Mouse (Mus musculus) splenic B cell, adult 2 months (primary cell): ENCODE results near the gene Hoxd4.

ENCODE experiments used
- DNase-seq: peaks from one replicate; pipeline ENCODE4 v3.0.0-alpha.2; 2011; ENCODE audit warnings: low read depth, low spot score
- H3K27me3 ChIP-seq: 2 replicates; pipeline ENCODE4 v1.6.1; 2012; ENCODE audit warnings: mild to moderate bottlenecking, low read length, moderate library complexity, mixed read lengths; ENCODE audit not compliant: control insufficient read depth, poor library complexity, insufficient read depth, severe bottlenecking
- H3K36me3 ChIP-seq: 2 replicates; pipeline ENCODE4 v1.6.1; 2012; ENCODE audit warnings: mild to moderate bottlenecking, low read length, moderate library complexity, mixed read lengths; ENCODE audit not compliant: control insufficient read depth, poor library complexity, insufficient read depth, severe bottlenecking

Gene Hoxd4

DNA sequence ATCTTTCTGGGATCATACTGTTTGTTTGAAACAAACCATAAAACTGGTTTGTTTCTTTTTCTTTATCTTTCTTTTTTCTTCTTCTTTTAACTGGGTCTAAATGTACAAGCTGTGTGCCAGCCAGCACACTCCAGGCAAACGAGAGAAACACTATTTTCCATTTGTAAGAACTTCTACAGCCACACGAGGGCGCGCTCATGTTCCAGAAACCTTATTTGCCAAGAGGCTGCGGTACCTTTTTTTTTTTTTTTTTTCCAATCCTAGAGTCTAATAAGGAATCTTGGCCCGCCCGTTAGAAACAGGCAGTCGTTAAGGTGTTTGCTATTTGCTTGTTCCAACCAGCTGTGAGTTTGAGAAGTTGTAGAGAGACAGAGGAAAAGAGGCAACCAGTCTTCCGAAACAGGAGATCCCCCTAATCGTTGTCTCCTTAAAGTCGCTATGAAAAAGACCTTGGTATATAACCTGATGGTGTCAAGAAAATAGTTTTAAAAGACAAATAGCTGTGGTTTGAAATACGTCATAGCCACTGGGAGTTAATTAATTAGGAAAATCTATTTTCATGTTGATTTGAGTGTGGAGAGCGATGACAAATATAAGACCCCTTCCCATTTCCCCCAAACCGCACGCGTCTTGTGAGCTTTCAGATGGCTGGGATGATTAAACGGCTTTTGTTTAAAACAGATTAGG lies 25.3 kb upstream of the Hoxd4 start:
- DNase-seq, result peak; percentile 51
- Histone ChIP-seq H3K36me3 (no peaks in the 10 kb centered on the region), H3K27me3 (peaks cover 6% of the 10 kb centered on the region)

DNA sequence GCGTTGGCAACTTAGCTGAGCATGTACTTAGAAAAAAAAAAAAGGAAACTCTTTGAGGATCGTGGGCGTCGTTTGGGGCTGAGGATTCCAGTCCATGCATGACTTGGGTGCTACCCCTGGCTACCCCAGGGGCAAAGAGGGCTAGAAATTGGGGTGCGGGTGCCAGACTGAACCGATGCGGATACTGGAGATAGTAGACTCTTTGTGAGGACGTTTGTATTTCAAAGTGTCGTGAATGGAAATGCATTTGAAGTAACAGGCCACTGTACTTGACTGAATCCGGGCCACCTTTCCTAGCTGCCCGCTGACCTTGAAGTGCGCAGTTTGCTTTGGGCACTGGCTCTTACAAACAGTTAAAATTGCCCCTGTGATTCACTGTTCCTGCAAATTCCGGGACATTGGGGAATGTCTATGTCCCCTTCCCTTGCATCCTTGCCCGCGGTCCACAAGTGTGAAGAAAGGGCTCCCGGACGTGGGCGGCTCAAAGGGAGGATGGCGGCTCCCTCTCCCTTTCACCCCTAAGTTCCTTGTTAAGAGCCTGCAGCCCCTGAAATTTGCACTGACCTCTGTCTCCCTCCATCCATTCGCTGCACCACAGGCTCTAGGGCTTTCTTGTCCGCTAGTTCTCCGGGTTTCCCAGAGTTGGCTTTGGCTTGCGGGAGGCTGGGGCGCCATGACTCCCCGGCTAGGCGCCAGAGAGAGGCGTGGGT lies 24.6 kb upstream of the Hoxd4 start:
- no peak for DNase-seq
- H3K27me3 ChIP-seq, result peaks cover 6% of the 10 kb centered on the region
- H3K36me3 ChIP-seq, result no peaks in the 10 kb centered on the region

DNA sequence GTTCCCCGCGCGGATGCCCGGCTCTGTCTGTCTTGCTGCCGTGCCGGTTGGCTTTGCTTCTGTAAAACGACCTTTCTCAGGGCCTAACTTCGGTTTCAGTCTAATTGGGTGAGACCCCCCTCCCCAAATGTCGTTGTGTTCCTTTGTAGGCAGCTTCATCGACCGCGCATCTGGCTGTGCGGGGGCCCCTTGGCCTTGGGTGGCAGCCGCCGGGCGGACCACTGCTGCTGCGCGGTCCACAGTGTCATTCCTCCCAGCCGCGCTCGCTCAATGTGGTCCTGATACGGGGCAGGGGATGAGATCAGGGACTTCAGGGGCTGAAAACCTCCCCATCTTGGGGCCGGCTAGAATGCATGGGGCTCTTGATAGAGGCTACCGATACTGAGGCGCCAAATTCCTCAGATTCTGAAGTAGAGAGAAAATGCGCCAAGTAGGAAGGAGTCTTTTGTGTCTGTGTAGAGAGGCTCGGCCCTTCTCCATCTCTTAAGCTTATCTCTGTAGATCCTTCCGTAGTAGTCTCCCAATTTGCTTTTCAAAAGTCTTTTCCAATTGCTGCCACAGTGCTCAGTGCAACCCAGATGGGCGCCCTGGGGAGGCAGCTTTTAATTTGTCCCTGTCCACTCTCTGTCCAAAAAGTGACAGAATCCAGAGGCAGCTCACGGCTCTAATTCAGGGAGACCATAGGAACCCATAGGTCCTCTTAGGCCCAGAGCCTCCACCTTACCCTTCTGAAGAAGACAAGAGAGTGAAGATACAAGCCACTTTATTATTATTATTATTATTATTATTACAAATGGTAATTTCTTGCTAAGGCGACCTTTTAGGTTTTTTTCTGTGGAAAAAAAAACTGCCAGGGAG lies 23.8 kb upstream of the Hoxd4 start:
- DNase-seq, result no peak
- no peaks in the 10 kb centered on the region for H3K36me3 ChIP-seq
- peaks cover 3% of the 10 kb centered on the region for H3K27me3 ChIP-seq

DNA sequence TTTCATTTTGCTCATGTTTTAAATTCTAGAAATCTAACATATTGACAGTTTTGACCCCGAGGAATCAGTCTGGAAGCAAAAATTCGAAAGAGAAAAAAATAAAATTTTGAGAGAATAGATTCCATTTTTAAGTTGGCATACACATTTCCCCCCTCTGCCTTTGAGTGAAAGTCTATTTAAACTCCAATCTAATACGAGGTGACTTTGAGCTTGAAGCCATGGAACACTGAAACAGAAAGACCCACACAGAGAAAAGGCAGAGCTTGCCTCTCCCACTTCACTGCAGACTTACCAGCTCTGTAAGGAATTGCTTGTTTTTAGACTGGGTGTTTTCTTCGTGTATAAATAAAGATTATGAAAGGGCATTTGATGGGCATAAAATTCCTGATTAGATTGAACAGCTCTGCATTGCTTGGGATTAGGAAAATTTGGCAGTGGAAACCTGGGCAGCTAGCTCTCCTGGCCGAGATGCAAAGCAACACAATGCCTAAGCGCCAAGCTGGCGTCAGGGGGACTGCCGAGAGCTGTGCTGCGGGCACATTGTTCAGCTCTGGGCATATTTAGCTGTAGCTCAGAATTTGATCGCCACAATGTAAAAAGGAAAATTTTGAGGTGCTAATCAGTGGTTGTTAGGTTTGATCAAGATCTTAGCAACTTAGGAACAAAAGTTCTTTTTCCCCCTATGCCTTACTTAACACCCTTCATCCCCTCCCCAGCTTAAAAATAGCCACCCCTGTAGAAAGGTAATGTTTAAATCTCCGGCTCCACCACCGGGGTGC lies 22.7 kb upstream of the Hoxd4 start:
- H3K36me3 ChIP-seq, result no peaks in the 10 kb centered on the region
- peaks cover 2% of the 10 kb centered on the region; the same call in 1 of the 2 replicates for H3K27me3 ChIP-seq
- no peak for DNase-seq

DNA sequence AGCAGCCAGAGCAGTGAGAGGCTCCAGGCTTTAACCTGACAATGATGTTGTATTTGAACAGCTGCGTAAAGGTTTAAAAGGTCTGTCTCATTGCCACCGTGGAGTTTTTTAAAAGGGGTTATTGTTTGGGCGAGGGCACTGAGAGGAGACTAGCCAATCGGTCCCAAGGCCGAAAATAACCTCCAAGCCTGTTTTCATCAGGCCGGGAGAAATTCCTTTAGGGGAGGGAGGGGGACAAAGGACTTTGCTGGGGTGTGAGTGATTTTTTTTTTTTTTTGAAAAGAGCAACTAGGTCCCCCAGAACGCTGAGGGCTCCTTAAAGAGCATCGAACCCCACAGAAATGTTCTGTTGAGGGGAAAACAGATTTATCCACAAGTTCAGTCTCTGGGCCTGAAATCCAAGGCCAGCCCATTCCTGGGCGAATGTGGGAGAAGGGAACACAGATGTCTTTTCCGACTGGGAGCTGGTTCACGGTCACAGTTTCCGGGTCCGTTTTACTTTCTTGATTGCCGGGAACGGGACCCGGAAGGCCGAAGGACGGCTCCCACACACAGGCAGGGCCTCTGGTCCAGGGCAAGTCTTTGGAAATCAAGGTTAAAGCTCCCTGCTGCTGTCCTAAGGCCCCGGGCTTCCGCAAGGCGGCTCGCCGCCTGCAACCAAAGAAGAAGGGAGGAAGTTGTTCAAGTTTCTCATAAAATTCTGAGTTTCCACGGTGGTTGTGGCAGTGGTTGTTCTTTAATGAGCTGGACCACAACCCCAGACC lies 22.0 kb upstream of the Hoxd4 start:
- DNase-seq, result no peak
- Histone ChIP-seq H3K36me3 (no peaks in the 10 kb centered on the region), H3K27me3 (peaks cover 2% of the 10 kb centered on the region; the same call in 1 of the 2 replicates)

DNA sequence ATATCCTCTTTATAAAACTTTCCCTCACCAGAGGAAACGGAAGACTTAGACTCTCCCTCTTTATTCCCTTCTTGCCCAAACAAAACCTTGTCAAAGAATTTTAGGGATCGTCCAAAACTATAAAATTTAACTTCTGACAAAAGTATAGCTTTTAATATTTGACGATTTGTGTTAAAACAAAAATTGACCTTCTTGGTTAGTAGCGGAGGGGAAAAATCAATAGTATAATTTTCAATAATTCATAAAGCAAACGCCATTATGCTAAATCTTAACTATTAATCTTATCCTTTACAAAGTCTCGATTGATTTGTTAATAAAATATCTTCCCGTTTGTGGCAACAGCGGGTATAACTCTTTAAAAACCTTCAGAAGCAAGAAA lies 21.4 kb upstream of the Hoxd4 start:
- Histone ChIP-seq H3K27me3 (peaks cover 2% of the 10 kb centered on the region; the same call in 1 of the 2 replicates), H3K36me3 (no peaks in the 10 kb centered on the region)
- no peak for DNase-seq

DNA sequence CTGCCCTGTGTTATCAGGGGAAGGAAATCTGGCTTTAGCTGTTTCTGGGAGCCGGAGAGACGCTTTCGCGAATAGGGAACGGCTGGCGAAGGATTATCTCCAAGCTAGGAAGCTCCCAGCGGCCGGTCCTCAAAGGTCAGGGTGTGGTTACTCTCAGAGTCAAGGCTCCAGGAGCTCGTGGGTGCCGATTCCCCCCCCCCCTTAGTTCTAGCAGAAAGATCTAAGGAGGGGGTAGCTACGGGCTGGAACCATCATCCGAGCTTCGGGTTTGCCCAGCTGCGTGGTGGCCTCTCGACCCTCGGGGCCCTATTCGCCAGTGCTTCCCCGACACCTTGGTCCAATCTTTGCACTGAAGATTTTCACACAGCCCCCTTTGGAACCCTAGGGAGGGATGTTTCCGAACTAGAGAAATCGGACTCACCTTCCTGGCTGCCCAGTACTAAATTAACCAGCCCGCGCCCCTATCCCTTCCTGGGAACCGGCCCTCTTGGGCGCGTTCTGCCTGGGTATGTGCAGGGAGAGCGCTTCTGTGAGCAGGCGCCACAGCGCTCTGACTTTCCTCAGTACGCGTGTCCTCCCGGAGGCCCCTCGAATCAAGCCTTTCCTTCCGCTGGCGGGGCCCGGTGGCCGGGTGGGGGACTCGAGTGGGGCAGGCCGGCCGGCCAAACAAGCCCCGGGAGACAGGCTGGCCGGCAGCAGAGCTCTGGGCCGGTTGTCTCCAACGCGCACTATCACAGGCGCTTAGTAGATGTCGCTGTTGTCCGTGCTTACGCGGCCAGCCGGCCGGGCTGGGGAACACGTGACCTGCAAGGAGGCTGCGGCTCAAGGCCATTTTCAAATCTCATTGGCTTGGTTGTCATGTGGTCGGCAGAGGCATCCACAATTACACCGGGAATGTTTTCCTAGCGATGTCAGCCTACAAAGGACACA lies 20.4 kb upstream of the Hoxd4 start, which contains the start of gene Hoxd10:
TSS of gene Hoxd10 (plus strand) at position 903 of the 930 bp plus-strand sequence.
- Histone ChIP-seq H3K27me3 (peaks cover 2% of the 10 kb centered on the region; the same call in 1 of the 2 replicates), H3K36me3 (no peaks in the 10 kb centered on the region)
- DNase-seq, result no peak

DNA sequence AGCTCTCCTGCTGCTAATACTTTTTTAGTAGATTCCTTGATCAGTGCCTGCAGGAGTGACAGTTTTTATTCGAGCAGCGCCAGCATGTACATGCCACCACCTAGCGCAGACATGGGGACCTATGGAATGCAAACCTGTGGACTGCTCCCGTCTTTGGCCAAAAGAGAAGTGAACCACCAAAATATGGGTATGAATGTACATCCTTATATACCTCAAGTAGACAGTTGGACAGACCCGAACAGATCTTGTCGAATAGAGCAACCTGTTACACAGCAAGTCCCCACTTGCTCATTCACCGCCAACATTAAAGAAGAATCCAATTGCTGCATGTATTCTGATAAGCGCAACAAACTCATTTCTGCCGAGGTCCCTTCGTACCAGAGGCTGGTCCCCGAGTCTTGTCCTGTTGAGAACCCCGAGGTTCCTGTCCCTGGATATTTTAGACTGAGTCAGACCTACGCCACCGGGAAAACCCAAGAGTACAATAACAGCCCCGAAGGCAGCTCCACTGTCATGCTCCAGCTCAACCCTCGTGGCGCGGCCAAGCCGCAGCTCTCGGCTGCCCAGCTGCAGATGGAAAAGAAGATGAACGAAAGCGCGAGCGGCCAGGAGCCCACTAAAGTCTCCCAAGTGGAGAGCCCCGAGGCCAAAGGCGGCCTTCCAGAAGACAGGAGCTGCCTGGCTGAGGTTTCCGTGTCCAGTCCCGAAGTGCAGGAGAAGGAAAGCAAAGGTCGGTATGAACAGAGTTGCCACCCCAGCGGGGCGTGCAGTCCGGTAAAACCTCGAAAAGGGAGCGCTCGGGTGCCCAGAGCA lies 19.5 kb upstream of the Hoxd4 start:
- H3K36me3 ChIP-seq, result no peaks in the 10 kb centered on the region
- peaks cover 2% of the 10 kb centered on the region; the same call in 1 of the 2 replicates for H3K27me3 ChIP-seq
- DNase-seq, result no peak

DNA sequence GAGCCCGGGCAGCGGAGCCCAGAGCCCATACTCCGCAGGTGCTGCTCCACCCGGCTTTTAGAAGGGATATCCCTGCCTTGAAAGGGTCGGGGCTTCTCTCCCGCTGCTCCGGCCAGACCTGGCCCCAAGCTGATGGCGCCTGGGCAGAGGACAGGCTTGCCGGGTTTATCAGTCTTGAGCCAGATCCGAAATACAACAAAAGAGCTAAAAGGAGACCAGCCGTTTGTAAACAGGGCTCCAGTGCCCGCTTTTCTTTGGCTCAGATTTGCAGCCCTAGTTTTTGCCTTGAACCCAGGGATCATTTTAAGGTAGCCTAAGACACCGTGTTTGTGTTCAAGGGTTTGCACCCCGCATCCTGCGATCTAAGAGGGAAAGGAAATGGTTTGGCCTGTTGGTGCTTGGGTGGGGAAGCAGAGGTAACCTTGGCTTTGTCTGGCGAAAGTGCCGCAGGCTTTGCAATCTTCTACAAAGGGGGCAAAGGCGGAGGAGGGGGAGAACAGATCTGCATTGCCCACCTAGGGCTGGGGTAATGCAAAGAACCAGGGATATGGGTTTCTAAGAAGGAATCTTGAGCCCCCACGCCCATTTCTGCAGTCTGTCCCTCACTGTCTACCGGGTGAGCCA lies 18.8 kb upstream of the Hoxd4 start:
- DNase-seq, result no peak

DNA sequence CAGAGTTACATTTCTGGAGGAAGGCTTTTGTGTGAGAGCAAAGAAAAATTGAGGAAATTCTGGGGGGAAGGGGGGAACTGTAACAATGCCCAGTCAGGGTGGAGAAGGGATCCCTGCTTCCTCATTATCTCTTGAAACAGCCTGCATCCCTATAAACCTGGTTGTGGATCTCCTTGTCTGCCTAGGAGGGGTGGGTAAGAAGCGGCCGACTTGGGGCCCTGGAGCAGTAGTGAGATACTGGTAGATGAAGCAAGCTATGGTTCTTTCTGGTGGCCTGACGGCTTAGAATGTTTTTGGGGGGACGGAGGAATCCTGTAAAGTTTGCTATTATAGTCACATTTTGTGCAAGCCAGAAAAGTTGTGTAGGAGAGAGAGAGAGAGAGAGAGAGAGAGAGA lies 18.3 kb upstream of the Hoxd4 start:
- H3K36me3 ChIP-seq, result no peaks in the 10 kb centered on the region
- DNase-seq, result no peak
- H3K27me3 ChIP-seq, result no peaks in the 10 kb centered on the region; the same call in 1 of the 2 replicates

More for the DNA sequence above, 18.8 kb upstream of the Hoxd4 start:
- no peaks in the 10 kb centered on the region for H3K36me3 ChIP-seq
- peaks cover 2% of the 10 kb centered on the region; the same call in 1 of the 2 replicates for H3K27me3 ChIP-seq

DNA sequence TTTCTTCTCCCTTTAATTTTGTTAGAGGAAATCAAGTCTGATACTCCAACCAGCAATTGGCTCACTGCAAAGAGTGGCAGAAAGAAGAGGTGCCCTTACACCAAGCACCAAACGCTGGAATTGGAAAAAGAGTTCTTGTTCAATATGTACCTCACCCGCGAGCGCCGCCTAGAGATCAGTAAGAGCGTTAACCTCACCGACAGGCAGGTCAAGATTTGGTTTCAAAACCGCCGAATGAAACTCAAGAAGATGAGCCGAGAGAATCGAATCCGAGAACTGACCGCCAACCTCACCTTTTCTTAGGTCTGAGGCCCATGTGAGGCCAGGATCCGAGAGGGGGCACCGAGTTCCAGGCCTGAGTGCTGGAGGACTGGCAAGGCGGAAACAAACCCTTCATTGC lies 17.7 kb upstream of the Hoxd4 start:
- DNase-seq, result no peak
- no peaks in the 10 kb centered on the region; the same call in 1 of the 2 replicates for H3K27me3 ChIP-seq
- H3K36me3 ChIP-seq, result no peaks in the 10 kb centered on the region

DNA sequence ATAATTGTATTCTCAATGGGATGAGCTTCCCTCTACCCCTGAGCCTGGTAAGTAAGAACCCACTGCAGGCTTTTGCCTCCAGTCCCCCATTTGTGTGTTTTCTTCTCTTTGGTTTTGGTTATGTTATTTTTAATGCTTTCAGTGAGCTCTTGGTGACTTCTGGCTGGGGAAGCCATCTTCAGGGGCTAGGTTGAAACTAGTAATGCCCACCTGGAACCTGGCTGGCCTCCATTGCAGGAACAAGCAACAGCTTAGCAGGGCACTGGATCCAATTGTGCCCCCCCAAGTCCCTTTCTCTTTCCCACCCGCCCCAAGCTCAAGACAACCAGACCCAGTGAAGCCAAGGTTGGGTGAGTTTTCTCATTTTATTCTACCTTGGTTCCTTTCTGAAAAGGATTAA lies 16.3 kb upstream of the Hoxd4 start:
- H3K27me3 ChIP-seq, result no peaks in the 10 kb centered on the region; the same call in none of the 2 replicates
- DNase-seq, result no peak
- no peaks in the 10 kb centered on the region for H3K36me3 ChIP-seq
